Mouse (Mus musculus) liver, embryonic 14.5 days (tissue): ENCODE data around the gene Bax. TPM values are rescaled to one million over a fixed set of nuclear protein-coding genes. Genes with fewer than 3 reads are reported as not detected.
A peak's percentile ranks its signal among the peaks of the same experiment; 100 is the strongest.

Source experiments
- ATAC-seq: fragments of 200-750 bp; cut with Nextera tagmentation; 2 replicates; pipeline ENCODE4 v1.8.0; 2017; ENCODE audit warnings: moderate number of reproducible peaks, mild to moderate bottlenecking, moderate library complexity; ENCODE audit not compliant: insufficient read depth
- DNase-seq, 3 experiments: peaks; one replicate each; pipeline ENCODE4 v3.0.0-alpha.2; 2012 to 2013; ENCODE audit warnings: low read depth in 3 of 3, low spot score in 3 of 3
- H3K27ac ChIP-seq: fragments of 300-500 bp; sonication (generic); 2 replicates; pipeline ENCODE4 v1.5.1; 2014; ENCODE audit warnings: moderate library complexity, mild to moderate bottlenecking, control low read depth, inconsistent platforms
- H3K27me3 ChIP-seq: fragments of 300-500 bp; sonication (generic); 2 replicates; pipeline ENCODE4 v1.6.1; 2014; ENCODE audit warnings: mild to moderate bottlenecking, low read length, moderate library complexity; ENCODE audit not compliant: control insufficient read depth, insufficient read depth
- H3K36me3 ChIP-seq: fragments of 300-500 bp; sonication (generic); replicated peaks from 2 replicates; pipeline ENCODE4 v1.6.1; 2014; ENCODE audit warnings: low read depth; ENCODE audit not compliant: control insufficient read depth, insufficient read depth
- H3K4me1 ChIP-seq, 2 experiments: fragments of 200-500 bp in 1 of 2; fragments of 300-500 bp in 1 of 2; sonication (generic) in 1 of 2; replicated peaks; 2 replicates each; pipeline ENCODE4 v1.6.1; 2012 to 2014; ENCODE audit warnings: antibody characterized with exemption in 1 of 2, inconsistent platforms in 1 of 2, low read length in 1 of 2; ENCODE audit not compliant: control insufficient read depth in 2 of 2, insufficient read depth in 2 of 2
- H3K4me2 ChIP-seq: fragments of 300-500 bp; sonication (generic); 2 replicates; pipeline ENCODE4 v1.6.1; 2014; ENCODE audit warnings: low read depth, mild to moderate bottlenecking, control low read depth, moderate library complexity
- H3K4me3 ChIP-seq, 2 experiments: fragments of 200-500 bp in 1 of 2; fragments of 300-500 bp in 1 of 2; sonication (generic) in 1 of 2; 2 replicates each; pipeline ENCODE4 v1.5.1; 2012 to 2014; ENCODE audit warnings: low read depth in 2 of 2, low read length in 2 of 2, mild to moderate bottlenecking in 2 of 2, control low read depth in 1 of 2, inconsistent platforms in 1 of 2, moderate library complexity in 1 of 2; ENCODE audit not compliant: insufficient read depth in 1 of 2
- H3K9ac ChIP-seq: fragments of 300-500 bp; sonication (generic); replicated peaks from 2 replicates; pipeline ENCODE4 v1.6.1; 2014; ENCODE audit warnings: mild to moderate bottlenecking, control low read depth, moderate library complexity
- H3K9me3 ChIP-seq: fragments of 300-500 bp; sonication (generic); 2 replicates; pipeline ENCODE4 v1.6.1; 2016; ENCODE audit warnings: low read length, mixed read lengths; ENCODE audit not compliant: control insufficient read depth
- CTCF ChIP-seq: IDR thresholded peaks from 2 replicates; pipeline ENCODE4 v1.5.1; 2016; ENCODE audit warnings: antibody characterized with exemption, low read depth, control low read depth
- EP300 ChIP-seq: IDR thresholded peaks from 2 replicates; pipeline ENCODE4 v1.6.1; 2016; ENCODE audit warnings: antibody characterized with exemption, low read depth
- WGBS: fragments of 180-500 bp; shearing (Covaris S2); extraction: QIAGEN DNeasy Blood & Tissue Kit; methylation state at CpG from one replicate; pipeline ENCODE4 v1.1.7; 2014; ENCODE audit not compliant: insufficient replicate concordance; 5-methylcytosine and 5-hydroxymethylcytosine counted together
- polyA plus RNA-seq, 2 experiments: library from polyadenylated mRNA; depleted of rRNA in 1 of 2; stranded (reverse) in 1 of 2; unstranded in 1 of 2; fragments of >200 nt; fragmentation: Nextera tagmentation in 1 of 2; extraction: Ambion mirVana in 1 of 2; gene quantifications; 2 replicates each; pipeline versions ENCODE4 v1.2.1 to v1.2.3; 2012 to 2014

Gene Bax
- polyA plus RNA-seq, 2 experiments: 49.7 to 57.9 TPM

GRCm38 (mm10) chr7:45434203-45435015, 32.3 kb downstream of the Bax start, which contains the start of gene Gys1:
Gene Gys1 (plus strand): TSS chr7:45434844.
- H3K27ac ChIP-seq: peak within 1 kb of the TSS; percentile 79
- DNase-seq (peak; percentile 99 to 100 (median 100)), ATAC-seq (peak; percentile 97)
- H3K9me3 ChIP-seq: no peaks in the 10 kb centered on the region
- H3K4me2 ChIP-seq: peak within 1 kb of the TSS; percentile 88
- under 1% methylated on average over 45 of the region's 45 CpGs for WGBS
- peak within 1 kb of the TSS; percentile 87 to 97 for H3K4me3 ChIP-seq
- peaks cover 0 to 14% of the 10 kb centered on the region in 2 experiments; a peak in 2 of 4 replicates for H3K4me1 ChIP-seq
- no peaks in the 10 kb centered on the region for H3K27me3 ChIP-seq
- peaks cover 3% of the 10 kb centered on the region; the same call in 1 of the 2 replicates for H3K36me3 ChIP-seq
- peak; percentile 67 for TF ChIP-seq EP300
- peak; percentile 99 for TF ChIP-seq CTCF
- H3K9ac ChIP-seq: peak within 1 kb of the TSS; percentile 89

DNA sequence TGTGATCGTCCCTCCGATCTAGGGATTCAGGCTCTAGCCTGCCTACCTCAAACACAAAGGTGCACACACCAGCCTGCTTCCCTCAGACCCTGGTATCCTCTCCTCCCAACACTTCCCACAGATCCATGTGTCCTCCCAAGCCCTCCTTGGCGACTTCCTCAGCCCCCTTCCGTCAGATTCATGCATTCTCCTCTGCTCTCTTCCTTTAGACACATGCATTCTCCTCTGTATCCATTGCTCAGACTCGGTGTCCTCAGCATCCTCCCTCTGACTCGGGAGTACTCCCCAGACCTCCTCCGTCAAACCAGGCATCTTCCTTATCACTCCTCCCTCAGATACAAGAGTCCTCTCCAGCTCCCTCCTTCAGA, 32.9 kb downstream of the Bax start:
- Histone ChIP-seq H3K9me3 (no peaks in the 10 kb centered on the region), H3K4me1 (peaks cover 0 to 14% of the 10 kb centered on the region in 2 experiments; a peak in 2 of 4 replicates), H3K4me2 (peak overlapping the region; percentile 88), H3K27ac (peak overlapping the region; percentile 79), H3K9ac (peak overlapping the region; percentile 89), H3K36me3 (peaks cover 5% of the 10 kb centered on the region), H3K27me3 (no peaks in the 10 kb centered on the region), H3K4me3 (peak overlapping the region; percentile 87 to 97)
- TF ChIP-seq EP300: no peak
- TF ChIP-seq CTCF: no peak
- DNase-seq (no peak), ATAC-seq (no peak)
- WGBS: under 1% methylated on average over 7 of the region's 7 CpGs

DNA sequence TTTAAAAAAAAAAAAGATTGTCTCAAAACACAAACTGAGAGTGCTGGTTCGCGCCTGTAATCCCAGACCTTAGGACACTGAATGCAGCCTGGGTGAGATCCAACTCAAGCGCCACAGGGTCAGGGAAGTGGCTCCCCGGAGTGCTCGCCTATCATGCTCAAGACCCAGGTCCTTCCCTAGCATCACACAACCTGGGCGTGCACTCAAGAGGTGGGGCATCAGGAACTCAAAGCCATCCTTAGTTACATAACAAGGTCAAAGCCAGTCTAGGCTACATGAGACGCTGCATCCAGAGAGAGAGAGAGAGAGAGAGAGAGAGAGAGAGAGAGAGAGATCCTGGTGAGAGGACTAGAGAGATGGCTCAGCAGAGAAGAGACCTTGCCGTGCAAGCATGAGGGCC, 40.1 kb downstream of the Bax start:
- peaks cover 39% of the 10 kb centered on the region for H3K36me3 ChIP-seq
- TF ChIP-seq EP300 (no peak), CTCF (no peak)
- no peaks in the 10 kb centered on the region for H3K9me3 ChIP-seq
- no peak overlapping the region for H3K27ac ChIP-seq
- no peaks in the 10 kb centered on the region for H3K27me3 ChIP-seq
- no peak overlapping the region for H3K4me2 ChIP-seq
- no peaks in the 10 kb centered on the region for H3K4me1 ChIP-seq
- ATAC-seq (no peak), DNase-seq (no peak)
- 78% methylated on average over 8 of the region's 8 CpGs for WGBS
- no peak overlapping the region for H3K9ac ChIP-seq
- H3K4me3 ChIP-seq: no peak overlapping the region

DNA sequence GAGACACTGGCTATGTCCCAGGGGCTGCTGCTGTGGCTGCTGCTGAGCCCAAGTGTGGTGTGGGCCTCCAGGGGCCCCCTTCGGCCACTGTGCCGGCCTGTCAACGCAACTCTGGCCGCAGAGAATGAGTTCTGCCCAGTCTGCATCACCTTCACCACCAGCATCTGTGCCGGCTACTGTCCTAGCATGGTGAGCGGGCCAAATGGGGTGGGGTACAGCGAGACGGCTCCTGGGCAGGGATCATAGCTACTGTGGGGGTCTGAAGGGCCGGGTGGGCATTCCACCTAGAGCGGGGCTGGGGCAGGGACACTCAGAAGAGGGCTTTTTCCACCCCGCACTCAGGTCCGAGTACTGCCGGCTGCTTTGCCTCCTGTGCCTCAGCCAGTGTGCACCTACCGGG, 45.5 kb downstream of the Bax start:
- Histone ChIP-seq H3K27me3 (peaks cover 30% of the 10 kb centered on the region), H3K4me2 (no peak overlapping the region), H3K9me3 (no peaks in the 10 kb centered on the region), H3K4me3 (no peak overlapping the region), H3K4me1 (no peaks in the 10 kb centered on the region), H3K27ac (no peak overlapping the region), H3K36me3 (peaks cover 24% of the 10 kb centered on the region), H3K9ac (no peak overlapping the region)
- TF ChIP-seq EP300 (no peak), CTCF (no peak)
- no peak for DNase-seq
- no peak for ATAC-seq
- WGBS: 80% methylated on average over 14 of the region's 14 CpGs

DNA sequence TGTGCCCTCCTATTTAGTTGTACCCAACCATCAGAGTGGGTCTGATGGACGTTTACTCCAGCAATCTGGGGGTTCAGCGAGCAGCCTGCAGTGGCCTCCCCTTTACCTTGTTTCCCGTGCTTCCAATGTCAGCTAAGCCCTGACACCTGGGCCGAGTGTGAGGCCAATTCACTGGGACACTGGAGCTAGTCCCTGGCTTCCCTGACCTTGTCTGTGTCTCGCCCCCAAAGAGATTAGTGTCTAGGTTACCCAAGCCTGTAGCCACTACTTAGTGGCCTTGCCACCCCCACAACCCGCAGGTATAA, 46.1 kb downstream of the Bax start, which contains the start of gene Lhb:
Gene Lhb (plus strand): TSS at position 206 of the 305 bp plus-strand sequence.
- no peak within 1 kb of the TSS for H3K4me3 ChIP-seq
- H3K9me3 ChIP-seq: no peaks in the 10 kb centered on the region
- H3K4me1 ChIP-seq: no peaks in the 10 kb centered on the region
- no peak for ATAC-seq
- H3K4me2 ChIP-seq: no peak within 1 kb of the TSS
- no peak for TF ChIP-seq CTCF
- TF ChIP-seq EP300: no peak
- no peak within 1 kb of the TSS for H3K9ac ChIP-seq
- DNase-seq: no peak
- 66% methylated on average over 6 of the region's 6 CpGs for WGBS
- peaks cover 24% of the 10 kb centered on the region for H3K36me3 ChIP-seq
- peaks cover 36% of the 10 kb centered on the region for H3K27me3 ChIP-seq
- no peak within 1 kb of the TSS for H3K27ac ChIP-seq
